Mouse (Mus musculus) thymus, adult 2 months (tissue): ENCODE measurements around the gene Pkhd1. TPM values are rescaled to one million over a fixed set of nuclear protein-coding genes. Genes with fewer than 3 reads are reported as not detected.

ENCODE experiments used
- DNase-seq: peaks from one replicate; pipeline ENCODE4 v3.0.0; 2021
- H3K27ac ChIP-seq: fragments of 200-500 bp; 2 replicates; pipeline ENCODE4 v1.5.1; 2012; ENCODE audit warnings: low read length, control low read depth; ENCODE audit not compliant: control insufficient read depth, insufficient read depth
- H3K27me3 ChIP-seq: fragments of 200-500 bp; 2 replicates; pipeline ENCODE4 v1.6.1; 2012; ENCODE audit warnings: mild to moderate bottlenecking, low read length, moderate library complexity, mixed read lengths; ENCODE audit not compliant: control insufficient read depth, insufficient read depth
- H3K36me3 ChIP-seq: fragments of 200-500 bp; 2 replicates; pipeline ENCODE4 v1.6.1; 2012; ENCODE audit warnings: mild to moderate bottlenecking, low read length, moderate library complexity; ENCODE audit not compliant: control insufficient read depth, insufficient read depth
- H3K4me1 ChIP-seq: fragments of 200-500 bp; replicated peaks from 2 replicates; pipeline ENCODE4 v1.6.1; 2012; ENCODE audit warnings: low read length; ENCODE audit not compliant: control insufficient read depth, insufficient read depth
- H3K4me3 ChIP-seq: fragments of 200-500 bp; 2 replicates; pipeline ENCODE4 v1.5.1; 2012; ENCODE audit warnings: mild to moderate bottlenecking, low read length, control low read depth, moderate library complexity; ENCODE audit not compliant: control insufficient read depth, insufficient read depth
- CTCF ChIP-seq: fragments of 200-500 bp; IDR thresholded peaks from 2 replicates; pipeline ENCODE4 v1.5.1; 2012; ENCODE audit warnings: mild to moderate bottlenecking, control low read depth, low read length, moderate library complexity, borderline replicate concordance; ENCODE audit not compliant: control insufficient read depth, poor library complexity, insufficient read depth; ENCODE audit errors: extremely low read depth
- POLR2A ChIP-seq: fragments of 200-500 bp; IDR thresholded peaks from 2 replicates; pipeline ENCODE4 v1.6.1; 2012; ENCODE audit warnings: mild to moderate bottlenecking, low read length, control low read depth, moderate library complexity; ENCODE audit not compliant: control insufficient read depth, poor library complexity, insufficient read depth; ENCODE audit errors: extremely low read depth
- WGBS: fragments of 180-500 bp; shearing (Covaris S2); methylation state at CpG from one replicate; pipeline ENCODE4 v1.1.7; 2018; 5-methylcytosine and 5-hydroxymethylcytosine counted together
- polyA plus RNA-seq: library from polyadenylated mRNA; depleted of rRNA; stranded (reverse); fragments of >200 nt; gene quantifications from 2 replicates; pipeline ENCODE4 v1.2.3, GENCODE M21; 2012

Pkhd1 gene
- polyA plus RNA-seq, 1 experiment: 0.03 TPM

DNA sequence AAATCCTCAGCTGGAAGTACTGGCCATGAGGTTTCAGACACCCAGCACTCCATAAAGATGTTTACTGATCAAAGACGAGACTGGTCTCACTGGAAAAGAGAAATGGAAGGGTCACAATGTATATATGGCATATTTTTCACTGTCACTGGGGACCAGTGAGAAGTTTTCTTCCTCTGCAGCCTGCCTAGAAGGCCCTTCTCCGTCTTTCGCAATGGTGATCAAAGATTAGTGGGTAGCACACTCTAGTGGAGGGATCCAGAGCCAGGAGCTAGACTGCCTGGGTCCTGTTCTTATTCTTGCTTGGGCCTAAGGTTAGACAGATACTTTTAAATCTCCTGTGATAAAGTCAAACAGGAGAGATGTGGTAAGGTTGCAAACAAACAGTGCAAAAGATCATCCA lies 311.7 kb downstream of the Pkhd1 start:
- Histone ChIP-seq H3K4me1 (no peaks in the 10 kb centered on the region), H3K4me3 (no peak overlapping the region), H3K27me3 (no peaks in the 10 kb centered on the region), H3K27ac (no peak overlapping the region), H3K36me3 (no peaks in the 10 kb centered on the region)
- no peak for TF ChIP-seq CTCF
- no peak for TF ChIP-seq POLR2A
- WGBS: 65% methylated on average over 3 of the region's 3 CpGs
- no peak for DNase-seq

DNA sequence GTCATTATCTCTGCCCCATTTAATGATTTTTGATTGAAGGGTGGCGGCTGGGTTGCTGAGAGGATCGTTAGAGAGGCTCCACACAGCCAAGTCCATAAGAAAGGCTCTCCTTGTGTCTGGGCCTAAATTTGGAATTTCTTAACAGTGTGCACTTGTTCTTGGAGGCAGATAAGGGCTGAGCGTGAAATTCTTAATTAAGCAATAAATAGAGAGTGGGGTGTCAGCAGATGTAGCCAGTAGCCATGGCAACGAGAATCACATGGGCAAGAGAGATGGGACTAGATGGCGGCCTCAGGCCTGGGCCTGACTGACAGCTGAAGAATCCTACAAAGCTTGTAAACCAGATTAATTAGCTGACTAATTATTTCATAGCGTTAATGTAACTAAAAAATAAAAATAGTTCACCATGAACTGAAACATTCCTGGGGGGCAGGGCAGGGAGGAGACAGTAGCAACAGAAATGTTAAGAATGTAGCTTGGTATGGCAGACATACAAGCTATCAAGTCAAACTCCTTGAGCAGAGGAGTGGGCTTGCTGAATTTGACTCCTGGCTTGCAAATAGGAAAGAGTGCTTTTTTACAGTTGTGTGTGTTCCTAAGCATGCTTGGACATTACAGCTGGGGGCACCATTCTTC lies 314.8 kb downstream of the Pkhd1 start:
- Histone ChIP-seq H3K27me3 (no peaks in the 10 kb centered on the region), H3K4me1 (no peaks in the 10 kb centered on the region), H3K36me3 (no peaks in the 10 kb centered on the region), H3K4me3 (no peak overlapping the region), H3K27ac (no peak overlapping the region)
- no peak for TF ChIP-seq POLR2A
- TF ChIP-seq CTCF: no peak
- DNase-seq: no peak
- 89% methylated on average over 6 of the region's 6 CpGs for WGBS

DNA sequence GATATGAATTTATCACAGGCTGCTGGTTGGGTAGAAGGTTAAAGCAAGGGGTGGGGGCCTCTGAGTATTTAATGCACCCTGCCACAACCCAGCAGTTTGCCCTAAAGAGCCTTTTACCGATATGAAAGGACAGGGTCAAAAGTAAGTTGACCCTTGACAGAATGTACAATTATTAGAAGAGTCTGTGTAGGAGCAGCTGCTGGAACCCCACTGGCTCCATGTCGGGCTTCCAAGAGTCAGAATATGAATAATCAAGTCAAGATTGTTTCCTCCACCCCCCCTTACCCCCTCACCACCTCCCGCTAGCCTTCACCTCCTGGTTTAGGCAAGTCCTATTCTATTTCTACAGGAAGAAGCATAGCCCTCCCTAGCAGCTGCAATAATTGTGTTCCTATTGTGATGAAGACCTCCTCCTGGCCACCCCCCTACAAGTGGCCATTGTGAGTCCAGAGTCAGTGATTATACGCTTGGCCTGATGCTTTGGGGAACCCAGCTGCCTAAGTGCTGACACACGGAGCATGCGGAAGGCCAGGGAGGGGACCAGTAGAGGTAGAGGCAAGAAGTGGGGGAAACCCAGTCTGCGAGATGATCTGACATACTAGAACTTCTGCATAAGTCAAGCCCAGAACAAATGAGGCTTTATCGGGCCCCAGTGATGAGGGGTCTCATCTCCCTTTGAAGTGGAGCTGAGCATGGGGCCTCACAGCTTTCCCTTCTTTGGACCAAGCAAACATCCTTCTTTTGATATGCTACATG lies 315.5 kb downstream of the Pkhd1 start:
- Histone ChIP-seq H3K27ac (no peak overlapping the region), H3K27me3 (no peaks in the 10 kb centered on the region), H3K36me3 (no peaks in the 10 kb centered on the region), H3K4me1 (no peaks in the 10 kb centered on the region), H3K4me3 (no peak overlapping the region)
- TF ChIP-seq POLR2A: no peak
- no peak for DNase-seq
- WGBS: 87% methylated on average over 8 of the region's 8 CpGs

DNA sequence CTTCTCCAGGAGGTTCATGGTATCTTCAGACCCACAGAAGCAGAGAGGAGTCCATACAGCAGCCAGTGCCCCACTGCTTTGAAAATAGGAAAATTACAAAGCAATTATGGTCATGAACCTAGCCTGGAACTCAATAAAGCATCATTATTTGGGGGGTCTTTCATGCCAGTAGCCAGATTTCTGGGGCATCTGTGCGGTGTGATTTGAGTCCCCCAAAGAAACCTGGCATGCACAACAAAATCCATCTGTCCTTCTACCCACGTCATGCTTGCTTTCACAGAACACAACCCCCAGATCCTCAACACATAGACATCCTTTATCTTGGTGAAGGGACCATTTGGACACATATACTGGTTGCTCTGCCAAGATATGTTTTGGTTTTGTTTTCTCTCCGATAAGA lies 316.2 kb downstream of the Pkhd1 start:
- TF ChIP-seq POLR2A: no peak
- no peak for TF ChIP-seq CTCF
- Histone ChIP-seq H3K27ac (no peak overlapping the region), H3K4me3 (no peak overlapping the region), H3K4me1 (no peaks in the 10 kb centered on the region), H3K27me3 (no peaks in the 10 kb centered on the region), H3K36me3 (no peaks in the 10 kb centered on the region)
- 88% methylated on average over 3 of the region's 3 CpGs for WGBS
- DNase-seq: no peak

DNA sequence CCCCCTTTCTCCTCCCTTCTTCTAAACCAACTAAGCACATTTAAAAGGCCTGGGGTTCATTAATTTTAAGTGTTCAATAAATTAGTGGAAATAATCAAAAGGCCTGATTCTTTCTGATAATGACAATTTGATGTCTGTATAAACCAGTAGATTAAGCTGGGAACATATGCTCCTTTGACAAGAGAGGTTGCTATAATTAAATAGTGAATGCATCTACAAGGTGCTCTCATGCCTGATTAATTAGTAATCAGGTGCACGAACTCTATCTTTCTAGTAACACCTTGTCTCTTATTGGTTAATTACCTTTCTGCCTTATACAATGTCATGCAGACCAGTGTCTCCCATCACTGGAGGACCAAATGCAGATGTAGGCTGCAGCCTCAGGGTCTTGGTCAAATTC lies 329.2 kb downstream of the Pkhd1 start:
- DNase-seq: no peak
- no peaks in the 10 kb centered on the region for H3K36me3 ChIP-seq
- TF ChIP-seq POLR2A (no peak), CTCF (no peak)
- no peak overlapping the region for H3K27ac ChIP-seq
- no peaks in the 10 kb centered on the region for H3K4me1 ChIP-seq
- 90% methylated on average over 1 of the region's 1 CpGs for WGBS
- no peaks in the 10 kb centered on the region for H3K27me3 ChIP-seq
- H3K4me3 ChIP-seq: no peak overlapping the region

DNA sequence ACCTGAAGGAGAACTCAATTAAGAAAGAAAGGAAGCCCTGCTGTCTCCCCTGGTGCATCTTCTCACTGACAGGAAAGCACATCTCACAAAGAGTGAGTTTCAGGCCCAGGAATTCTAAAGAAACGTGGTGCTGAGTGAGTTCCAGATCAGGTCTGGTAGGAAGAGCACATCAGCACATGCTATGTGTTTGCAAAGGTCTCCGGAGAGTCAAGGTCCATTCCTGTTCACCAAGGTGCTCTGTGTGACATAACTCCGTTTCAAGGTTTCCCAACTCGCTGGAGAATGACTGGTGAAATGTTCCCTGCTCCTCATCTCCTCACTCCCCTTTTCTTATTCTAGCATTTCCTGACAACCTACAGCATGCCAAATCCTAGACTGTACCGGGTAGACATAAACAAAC lies 357.5 kb downstream of the Pkhd1 start:
- Histone ChIP-seq H3K36me3 (no peaks in the 10 kb centered on the region), H3K4me3 (no peak overlapping the region), H3K27me3 (no peaks in the 10 kb centered on the region), H3K27ac (no peak overlapping the region), H3K4me1 (peaks cover 5% of the 10 kb centered on the region; the same call in 1 of the 2 replicates)
- DNase-seq: no peak
- TF ChIP-seq CTCF: no peak
- no peak for TF ChIP-seq POLR2A
- WGBS: 62% methylated on average over 5 of the region's 5 CpGs
